Mouse (Mus musculus) 416B (cell line): ENCODE results near the gene Ugt2b35.
A peak's percentile ranks its signal among the peaks of the same experiment; 100 is the strongest.
"Not testable (repeated sequence)": the region's sequence is repeated elsewhere in the genome, so short reads cannot be mapped to it uniquely, and the experiment has no call there.

Source experiments
- DNase-seq: peaks from one replicate; pipeline ENCODE4 v3.0.0; 2011; ENCODE audit warnings: low read depth

The Ugt2b35 gene

DNA sequence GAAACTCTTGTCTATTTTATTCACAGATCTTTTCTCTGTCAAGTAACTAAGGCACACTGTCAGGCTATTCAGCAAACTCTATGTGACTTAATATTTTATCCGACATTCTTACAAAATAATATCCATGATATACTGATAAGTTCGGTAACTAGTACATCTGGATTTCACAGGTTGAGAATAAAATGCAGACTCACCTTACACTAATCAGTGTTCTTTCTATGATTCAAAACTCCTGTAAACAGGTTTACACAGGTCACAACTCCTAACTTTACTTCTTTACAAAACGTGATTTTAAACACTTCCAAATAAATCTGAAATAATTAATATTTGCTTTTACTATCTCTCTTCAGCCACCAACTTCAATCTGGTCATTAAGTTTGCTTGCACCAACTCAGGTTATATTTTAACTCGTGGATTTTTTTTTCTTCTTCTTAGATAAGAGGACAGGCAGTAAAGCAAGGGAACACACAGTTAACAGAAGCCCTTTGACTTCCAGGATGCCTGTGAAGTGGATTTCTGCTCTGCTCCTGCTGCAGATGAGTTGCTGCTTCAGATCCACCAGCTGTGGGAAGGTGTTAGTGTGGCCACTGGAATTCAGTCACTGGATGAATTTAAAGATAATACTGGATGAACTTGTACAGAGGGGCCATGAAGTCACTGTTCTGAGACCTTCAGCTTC, at the start of gene Ugt2b35:
Gene Ugt2b35, plus strand, starts transcription at position 466 of the 679 bp plus-strand sequence.
- no peak for DNase-seq

DNA sequence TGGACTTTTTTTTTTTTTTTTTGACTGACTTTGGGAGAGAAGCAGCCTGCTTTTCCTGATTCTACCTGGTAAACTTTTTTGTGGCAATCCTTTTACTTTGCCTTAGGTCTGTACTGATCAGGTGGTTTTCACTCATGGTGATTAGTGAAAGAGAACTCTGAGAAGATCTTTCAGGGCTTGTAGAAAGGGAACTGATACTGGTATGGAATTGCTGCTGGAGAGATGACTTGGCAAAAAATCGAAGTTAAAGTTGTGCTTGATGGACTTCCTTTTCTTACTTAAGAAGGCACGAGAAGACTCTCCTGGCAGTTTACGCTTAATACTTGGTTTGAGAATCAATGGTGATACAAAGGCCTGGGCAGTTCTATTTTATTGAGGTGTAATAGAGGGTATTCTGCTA, 40.2 kb upstream of the Ugt2b35 start:
- DNase-seq, result no peak

DNA sequence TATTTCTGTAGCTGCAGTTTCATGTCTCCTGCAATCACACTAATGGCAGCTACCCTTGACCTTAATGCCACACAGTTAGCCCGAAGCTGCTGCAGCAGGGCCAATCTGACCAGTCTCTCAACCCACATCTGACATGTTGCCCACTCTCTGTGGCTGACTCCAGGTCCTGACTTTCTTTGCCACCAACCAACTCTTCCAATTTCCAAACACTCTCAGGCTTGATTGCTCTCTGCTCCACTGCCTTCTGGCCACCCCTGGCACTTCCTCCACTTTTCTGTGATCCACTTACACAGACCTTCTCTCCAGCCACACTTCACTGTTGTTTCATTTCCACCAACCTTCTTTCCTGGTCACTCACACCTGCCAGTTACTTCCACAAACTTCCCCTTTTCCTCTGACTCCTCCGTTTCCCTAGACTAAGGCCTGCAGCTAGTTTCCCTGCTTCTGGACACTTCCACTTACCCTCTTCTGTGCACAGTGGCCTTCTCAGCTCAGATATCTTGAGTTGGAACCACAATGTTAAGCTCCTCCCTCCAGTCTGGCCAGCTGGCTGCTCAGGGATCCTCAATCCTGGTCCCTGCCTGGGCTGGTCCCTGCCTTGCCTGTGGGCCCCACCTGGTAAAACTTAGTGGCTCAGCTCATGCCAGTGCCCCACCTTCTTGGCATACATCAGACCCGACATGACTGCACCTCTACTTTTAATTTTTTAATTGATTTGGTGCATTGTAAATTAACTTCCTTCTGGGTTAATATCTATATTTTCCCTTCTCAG, 38.9 kb upstream of the Ugt2b35 start:
- no peak for DNase-seq

DNA sequence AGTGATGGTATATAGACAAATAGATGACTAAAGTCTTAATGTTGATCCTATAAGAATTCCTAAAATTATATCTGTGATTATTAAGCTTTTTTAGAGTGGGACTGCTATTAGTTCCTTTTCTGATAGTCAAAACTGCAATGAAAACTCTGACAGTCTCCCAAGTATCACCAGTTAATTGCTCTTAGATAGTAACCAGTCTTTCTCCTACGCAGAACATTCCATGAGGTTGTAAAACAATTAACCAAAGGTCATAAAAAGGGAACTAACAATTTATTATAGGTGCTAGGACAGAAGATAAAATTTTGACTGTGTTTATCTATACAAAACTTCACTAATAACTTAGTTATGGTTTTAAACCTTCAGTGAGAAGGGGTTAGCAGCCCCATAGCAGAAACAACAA, 37.8 kb upstream of the Ugt2b35 start:
- not testable (repeated sequence) for DNase-seq

DNA sequence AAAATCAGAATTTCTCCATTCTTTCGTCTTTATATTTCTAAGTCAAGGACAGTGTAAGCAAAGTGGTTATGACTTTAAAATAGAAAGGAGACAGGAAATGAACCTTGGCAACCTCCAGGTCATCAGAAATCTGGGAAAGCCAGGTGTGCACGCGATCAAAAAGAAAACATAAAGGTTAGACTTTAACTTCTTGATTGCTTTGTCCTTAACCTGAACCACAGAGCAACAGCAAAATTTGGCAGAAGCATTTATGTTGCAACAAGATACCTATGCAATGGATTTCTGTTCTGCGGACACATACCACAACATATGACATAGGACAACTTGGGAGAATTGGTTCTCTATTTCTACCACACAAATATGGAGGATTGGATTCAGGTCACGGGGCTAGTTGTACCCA, 33.4 kb upstream of the Ugt2b35 start:
- not testable (repeated sequence) for DNase-seq

DNA sequence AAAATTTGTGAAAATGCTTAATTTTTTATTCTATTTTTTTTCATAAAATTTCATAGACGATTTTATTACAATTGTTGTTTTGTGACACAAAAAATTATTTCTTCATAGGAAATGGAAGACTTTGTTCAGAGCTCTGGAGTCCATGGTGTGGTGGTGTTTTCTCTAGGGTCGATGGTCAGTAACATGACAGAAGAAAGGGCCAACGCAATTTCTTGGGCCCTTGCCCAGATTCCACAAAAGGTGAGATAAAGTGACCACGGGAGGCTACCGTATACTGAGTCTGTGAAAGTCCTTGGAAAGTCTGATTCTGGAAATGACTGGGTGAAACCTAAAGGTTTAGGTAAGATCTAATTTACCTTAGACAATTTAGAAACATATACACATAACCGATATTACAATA, 4.1 kb downstream of the Ugt2b35 start:
- DNase-seq, result no peak

DNA sequence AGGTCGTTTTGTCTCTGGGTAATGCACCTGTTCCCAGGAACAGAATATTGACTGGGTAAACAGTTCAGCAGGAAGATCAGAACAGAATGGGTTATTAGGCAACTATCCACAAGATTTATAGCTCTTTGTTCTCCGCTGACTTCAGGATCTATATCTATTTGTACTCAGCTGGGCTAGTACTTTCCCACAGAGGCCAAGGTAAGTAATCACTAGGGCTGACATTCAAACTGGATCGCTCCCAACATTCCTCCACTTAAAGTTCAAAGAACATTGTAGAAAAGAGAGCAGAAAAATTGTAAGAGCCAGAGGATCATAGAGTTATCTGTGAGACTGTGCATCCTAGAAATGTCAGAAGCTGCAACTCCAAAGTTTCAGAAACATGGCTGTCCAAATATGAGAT, 14.8 kb downstream of the Ugt2b35 start:
- DNase-seq, result no peak

DNA sequence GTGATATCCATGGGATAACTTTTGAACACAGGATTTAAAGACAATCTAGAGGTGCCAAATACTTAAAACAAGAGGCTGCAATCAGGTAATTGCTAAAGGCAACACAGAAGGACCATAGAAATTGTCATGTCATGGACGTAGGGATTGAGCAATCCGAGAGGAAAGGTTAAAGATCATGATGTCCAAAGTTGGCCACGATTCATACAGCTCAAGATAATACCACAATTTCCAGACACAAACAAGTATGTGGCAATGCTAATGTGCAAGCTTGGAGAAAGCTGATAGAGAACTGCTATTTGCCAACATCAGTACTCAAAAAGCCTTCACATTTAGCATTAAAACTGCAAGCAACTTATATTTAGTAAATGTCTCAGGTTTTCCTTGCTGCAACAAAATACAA, 26.7 kb downstream of the Ugt2b35 start:
- peak; percentile 4 for DNase-seq

DNA sequence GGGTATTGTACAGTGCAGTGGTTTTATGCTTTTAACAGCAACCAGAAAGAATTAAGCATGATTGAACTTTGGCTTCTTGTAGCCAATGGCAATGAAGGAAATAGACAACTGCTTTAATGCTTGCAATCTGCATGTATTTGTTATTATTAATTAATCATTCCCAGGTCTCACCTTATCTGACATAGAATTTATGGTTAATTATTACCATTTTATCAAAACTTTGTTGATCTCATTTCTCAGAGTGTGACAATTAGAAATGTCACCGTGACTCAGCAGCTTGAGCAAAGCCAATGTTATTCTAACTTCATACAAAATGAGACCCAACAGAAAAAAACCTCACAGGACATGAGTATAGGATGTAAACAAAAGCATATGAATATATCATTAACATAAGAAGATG, 30.0 kb downstream of the Ugt2b35 start:
- no peak for DNase-seq
